Mouse (Mus musculus): ENCODE measurements around the gene Kif20b.

The Kif20b gene

DNA sequence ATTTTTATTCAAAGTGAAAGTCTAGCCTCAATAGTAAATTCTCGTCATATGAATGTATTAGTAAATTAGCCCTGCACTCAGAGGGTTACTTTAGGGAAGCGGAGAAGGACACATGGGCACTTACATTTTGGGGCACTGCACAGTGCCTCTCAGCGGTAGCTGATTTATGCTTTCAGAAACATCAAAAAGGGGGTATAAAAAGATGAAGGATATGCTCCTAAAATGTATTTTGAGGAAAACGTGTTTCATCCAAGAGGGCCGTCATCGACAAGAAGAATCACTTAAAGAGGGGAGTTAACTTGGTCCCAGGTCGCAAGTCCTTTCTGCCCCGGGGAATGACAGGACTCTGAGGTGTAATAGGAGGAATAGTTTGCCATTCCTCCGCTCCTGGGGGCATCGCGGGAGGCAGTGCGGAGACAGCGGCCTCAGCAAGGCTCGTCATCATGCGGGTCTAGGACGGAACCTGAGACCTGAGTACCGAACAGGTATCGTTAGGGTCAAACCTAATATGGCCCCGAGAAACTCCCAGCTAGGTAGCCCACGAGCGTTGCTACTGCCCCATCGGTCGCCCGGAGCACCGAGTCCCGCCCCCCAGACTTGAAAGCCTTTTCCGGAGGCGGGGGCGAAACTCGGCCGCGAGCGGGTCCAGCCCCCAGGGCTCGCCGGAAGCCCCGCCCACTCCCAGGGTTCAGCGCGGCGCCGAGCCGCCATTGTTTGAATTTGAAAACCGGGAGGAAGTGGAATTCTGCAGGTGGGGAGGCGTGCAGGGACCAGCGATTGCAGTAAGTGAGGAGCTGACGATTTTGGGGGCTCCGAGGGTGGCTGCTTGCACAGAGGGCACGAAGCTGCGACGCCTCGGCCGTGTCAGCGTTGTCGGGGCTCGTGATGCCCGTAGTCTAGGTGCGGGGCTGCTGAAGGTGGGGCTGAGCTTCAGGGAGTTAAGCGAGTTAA is at the start of gene Kif20b:
Gene Kif20b, plus strand, starts transcription at position 710 of the 951 bp plus-strand sequence.
- DNase-seq (ENCODE audit: low spot score), result peak; percentile 94

DNA sequence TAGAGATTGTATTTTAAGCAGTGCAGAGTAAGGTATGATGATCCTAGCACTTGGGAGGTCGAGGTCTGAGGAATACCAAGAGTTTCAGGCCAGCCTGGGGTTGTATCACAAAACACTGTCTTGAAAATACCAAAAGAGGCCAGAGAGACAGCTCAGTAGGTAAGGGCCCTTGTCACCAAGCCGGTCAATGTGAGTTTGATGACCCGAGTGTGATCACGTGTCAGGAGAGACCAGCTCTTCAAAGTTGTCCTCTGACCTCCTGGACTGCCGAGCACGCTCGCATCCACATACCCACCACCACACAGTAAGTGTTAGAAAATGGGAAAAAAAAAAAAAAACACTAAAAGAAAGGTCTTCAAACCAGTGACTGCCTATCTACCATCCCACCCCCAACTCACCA is 45.5 kb upstream of the Kif20b start:
- DNase-seq (ENCODE audit: low spot score), result no peak

DNA sequence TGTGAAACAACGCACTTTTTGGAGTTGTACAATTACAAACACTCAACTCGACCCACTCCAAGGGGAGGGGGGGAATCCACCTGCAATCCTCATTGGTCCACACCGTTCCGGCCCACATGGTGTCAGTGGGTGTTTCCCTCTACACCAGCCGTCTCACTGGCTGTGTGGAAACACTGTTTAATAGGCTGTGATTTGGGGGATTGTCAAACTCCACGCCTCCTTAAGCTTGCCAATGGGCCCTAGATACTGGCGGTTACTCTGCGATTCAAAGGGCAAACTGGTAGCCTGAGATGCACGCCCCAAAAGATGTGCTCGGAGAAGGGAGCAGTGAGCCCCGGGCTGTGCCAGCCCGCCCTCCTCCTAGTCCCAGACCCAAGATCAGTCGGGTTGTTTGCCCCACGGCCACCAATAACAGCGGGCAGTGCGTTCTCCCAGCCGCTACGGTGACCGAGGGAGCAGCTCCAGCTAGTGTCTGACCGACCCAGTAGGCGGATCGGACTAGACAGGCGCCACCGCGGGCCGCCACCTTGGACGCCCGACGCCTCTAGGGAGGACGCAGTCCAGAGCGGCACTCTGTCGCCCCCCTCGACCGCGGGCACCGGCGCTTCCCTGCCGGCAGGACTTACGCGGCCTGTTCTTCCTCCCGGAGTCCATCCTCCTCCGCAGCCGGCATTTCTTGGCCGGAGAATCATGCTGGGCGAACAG is 44.1 kb upstream of the Kif20b start:
- peak; percentile 61 for DNase-seq (ENCODE audit: low spot score)

DNA sequence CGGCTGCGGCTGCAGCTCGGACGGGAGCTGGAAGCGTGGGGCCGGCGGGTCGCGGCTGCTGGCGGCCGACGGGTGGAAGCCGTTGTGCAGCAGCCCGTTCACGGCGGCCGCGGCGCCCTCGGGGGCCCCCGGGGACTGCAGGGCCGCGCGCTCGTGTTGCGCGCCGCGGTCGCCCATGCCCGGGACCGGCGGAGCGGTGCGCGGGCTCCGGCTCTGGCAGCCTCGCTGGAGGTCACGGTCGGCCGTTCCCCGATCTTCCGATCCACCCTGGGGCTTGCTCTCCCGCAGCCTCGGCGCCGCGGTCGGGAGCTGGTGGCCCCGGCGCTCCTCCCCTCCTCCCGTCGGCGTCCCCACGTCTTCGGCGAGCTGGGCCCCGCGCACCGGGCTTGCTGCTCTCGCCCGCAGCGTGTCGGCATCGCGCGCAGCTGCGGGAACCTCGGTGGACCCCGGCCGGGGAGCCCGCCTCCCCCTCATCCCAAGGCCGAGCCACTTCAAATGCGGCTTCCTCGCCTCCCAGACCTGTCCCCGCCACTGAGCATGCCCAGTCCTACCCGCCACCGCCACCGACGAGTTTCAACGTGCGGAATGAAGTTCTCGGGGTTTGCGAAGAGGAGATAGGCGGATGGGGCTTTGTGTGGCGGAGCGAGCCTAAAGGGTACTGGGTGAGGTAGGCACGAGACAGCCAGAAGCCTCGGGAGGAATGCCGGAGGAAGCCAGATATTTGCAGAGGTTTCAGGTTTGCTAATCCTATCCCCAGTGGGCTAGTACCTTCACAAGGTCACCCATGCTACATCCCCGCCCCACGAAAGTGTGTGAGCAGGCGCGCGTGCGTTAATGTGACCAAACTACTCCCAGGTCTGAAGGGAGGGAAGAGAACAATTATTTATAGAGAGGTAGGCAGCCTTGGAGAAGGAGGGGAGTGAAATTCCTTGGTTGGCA is 43.3 kb upstream of the Kif20b start, which contains the start of gene Pank1:
Gene Pank1, minus strand, starts transcription at position 853 of the 939 bp plus-strand sequence.
- peak; percentile 61 for DNase-seq (ENCODE audit: low spot score)

DNA sequence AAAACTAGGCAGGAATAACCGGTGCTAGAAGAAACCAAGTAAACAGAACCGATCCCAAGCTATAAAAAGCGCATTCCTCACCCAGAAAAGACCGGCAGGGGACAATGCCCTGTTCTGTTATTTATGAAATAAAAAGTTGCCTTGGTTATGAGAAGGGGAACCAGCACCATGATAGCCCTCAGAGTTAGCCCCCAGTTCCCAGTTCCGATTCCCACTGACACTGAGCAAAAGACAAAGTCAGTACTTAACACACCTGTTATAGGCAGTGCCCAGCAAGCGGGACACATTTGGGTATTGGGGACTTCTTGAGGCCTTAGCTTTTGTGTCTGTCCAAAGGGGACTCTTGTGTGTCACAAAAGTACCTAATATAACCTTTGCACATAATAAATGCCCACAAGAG is 42.5 kb upstream of the Kif20b start:
- DNase-seq (ENCODE audit: low spot score), result no peak

DNA sequence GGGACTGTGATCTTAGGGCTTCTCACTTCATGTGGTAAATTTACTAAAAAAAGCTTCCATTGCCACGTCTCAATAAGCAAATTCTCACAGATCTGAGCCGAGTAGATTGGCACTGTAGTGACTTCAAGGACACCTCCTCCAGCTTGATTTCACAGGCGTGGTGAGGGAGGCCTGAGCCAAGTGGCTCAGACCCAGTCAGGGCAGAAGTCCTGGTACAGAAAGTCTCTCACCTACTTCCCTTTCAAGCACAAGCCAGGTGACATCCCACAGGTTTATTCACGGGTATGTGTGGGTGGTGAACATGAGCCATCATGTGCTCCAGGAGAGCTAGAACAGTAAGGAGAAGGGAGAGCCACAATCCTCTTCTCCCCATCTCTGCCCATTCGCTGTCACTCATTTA is 41.0 kb upstream of the Kif20b start:
- no peak for DNase-seq (ENCODE audit: low spot score)

DNA sequence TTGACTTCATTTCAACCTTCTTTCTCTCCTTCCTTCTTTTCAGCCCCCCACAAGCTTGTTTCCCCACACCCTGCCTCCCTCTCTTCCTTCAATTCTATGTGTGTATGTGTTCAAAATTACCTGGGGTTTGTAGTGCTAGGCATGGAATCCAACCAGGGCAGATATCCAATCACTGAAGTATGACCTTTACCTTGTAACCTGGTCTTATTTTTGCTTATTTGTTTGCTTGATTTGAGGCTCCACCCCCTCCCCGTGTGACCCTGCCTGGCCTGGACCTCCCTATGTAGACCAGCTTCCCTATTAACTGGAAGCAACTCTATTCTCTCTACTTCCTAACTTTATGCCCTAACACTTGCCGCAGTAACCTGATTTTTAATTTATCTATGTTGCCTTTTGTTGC is 39.7 kb upstream of the Kif20b start:
- DNase-seq (ENCODE audit: low spot score), result no peak

DNA sequence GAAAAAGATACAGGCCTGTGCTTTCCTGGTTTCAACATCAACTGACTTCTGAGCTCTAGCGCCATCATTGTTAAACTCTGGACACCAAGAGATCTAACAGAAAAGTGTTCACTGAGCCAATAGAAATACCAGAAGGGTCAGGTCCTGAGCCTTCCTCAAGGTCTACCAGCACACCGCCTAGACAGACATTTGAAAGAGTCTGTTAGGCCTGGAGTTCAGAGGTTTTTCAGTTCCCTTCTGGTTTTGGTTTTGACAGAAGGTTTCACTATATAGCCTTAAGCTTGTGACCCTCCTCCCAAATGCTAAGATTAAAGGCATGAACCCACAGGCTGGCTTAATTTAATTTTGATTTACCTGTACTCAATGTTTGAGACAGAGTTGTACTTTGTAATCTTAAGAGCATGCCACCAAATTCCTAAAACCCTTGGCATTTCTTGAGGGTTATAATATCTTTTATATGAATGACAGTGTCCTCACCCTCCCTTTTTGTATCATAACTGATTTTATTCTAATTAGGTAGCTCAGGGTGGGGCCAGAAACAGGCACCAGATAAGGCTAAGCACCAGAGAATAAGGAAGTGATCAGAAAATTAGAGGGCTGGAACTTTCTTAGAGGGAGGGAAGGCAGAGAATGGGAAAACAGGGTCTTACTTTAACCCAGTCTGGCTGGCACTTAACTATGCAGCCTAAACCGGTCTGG is 38.5 kb upstream of the Kif20b start:
- no peak for DNase-seq (ENCODE audit: low spot score)

DNA sequence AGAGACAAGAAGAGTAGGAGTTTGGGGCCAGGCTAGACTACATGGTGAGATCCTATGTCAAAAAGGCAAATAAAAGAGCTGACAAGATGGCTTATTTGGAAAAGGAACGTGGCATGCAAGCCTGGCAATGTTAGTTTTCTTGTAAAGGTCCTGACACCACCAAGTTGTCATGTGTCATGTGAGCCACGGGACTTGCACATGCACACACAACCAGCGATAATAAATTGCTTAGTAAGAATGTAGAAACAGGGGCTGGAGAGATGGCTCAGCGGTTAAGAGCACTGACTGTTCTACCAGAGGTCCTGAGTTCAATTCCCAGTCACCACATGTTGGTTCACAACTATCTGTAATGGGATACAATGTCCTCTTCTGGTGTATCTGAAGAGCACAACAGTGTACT is 35.8 kb upstream of the Kif20b start:
- no peak for DNase-seq (ENCODE audit: low spot score)

DNA sequence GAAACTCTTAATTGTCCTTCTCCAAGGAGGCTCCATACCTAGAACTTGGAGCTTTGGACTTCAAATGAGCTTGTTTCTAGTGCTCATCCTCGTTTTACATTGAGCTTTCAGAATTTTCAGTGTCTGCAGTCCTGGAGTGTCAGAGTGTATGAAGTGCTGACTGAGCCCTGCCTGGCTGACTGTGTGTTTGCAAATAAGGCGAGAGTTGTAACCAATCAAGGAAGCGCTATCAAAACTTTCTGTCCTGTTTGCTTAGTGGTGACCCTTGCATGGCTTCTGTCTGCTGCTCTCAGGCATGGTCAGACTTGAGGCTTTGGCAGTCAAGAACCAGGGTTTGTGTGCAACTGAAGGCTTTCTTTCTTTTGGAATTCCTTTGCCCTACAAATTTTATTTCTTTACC is 31.2 kb upstream of the Kif20b start:
- no peak for DNase-seq (ENCODE audit: low spot score)

DNA sequence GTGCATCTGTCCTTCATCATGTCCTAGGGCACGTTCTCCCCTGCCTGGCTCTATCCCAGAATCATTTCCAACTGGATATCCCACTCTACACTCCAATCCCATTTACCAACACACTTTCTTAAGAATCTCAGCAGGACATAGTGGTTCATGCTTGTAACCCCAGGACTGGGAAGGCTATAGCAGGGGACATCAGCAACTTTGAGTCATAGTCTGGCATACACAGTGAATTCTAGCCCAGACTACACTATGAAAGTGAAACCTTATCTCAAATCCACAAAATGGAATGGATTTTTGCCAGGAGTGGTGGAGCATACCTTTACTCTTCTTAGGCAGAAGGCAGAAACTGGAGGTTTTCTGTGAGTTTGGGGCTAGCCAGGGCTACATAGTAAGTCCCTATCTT is 30.6 kb upstream of the Kif20b start:
- no peak for DNase-seq (ENCODE audit: low spot score)

DNA sequence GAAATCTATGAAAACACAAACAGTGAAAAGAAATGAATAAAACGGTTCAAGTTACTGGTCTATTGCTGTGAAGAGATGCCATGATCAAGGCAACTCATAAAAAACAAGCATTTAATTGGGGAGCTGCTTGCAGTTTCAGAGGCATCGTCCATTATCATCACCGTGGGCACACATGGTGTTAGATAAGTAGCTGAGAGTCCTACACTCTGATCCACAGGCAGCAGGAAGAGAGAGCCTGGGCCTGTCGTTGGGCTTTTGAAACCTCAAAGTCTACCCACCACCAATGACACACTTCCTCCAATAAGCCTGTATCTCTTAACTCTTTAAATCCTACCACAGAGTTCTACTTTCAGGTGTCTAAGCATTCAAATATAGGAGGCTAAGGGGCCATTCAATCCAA is 27.1 kb upstream of the Kif20b start:
- no peak for DNase-seq (ENCODE audit: low spot score)

DNA sequence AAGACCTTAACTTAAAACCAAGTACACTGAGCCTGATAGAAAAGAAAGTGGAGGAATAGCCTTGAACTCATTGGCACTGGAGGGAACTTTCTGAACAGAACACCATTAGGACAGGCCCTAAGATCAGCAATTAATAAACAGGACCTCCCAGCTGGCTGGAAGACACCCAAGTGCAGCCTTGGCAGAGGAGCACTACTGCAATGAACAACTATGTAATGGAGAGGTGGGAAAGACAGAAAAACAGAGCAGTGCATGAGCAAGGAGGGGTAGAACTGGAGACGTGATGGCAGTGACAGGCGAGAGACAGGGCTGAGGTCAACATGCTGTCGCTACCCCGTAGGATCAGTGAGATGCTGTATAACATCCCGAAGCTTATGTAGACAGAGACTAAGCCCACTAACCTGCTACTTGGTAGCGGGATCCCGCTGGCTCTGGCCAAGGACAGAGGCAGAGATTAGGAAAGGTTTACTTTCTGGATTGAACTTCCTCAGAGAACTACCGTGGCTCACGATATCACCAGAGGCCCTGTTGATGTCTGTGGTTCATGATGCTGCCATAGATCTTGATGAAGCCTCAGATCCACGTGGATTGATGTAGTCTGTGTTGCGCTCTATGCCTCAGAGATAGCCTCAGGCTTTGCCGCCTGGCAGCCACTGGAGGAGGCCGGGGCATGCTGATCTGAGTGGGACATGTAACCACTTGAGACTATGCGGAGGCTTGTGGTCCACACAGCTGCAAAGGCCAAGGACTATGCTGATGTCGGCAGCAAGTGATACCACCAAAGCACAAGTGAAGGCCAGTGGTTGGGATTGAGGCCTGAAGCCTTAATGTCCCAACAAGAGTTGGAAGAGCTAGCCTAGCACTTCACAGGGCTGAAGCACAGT is 24.8 kb upstream of the Kif20b start:
- DNase-seq (ENCODE audit: low spot score), result no peak

DNA sequence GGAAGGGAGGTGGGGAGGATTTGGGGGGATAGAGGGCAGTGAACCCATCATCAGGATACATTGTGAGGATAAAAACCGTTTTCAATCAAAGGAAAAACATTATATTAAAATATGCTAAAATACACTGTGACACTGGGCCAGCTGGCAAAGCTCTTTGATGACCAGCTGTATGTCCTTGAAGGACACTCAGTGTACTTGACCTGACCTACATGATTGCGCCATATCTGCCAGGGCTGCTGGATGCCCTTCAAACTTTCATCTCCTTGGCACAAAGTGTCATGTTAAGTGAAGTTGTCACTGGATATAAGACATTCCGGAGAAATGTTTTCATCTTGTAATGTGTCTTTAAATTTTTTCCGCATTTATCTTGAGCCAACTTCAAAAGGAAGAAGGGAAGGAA is 23.2 kb upstream of the Kif20b start:
- no peak for DNase-seq (ENCODE audit: low spot score)

DNA sequence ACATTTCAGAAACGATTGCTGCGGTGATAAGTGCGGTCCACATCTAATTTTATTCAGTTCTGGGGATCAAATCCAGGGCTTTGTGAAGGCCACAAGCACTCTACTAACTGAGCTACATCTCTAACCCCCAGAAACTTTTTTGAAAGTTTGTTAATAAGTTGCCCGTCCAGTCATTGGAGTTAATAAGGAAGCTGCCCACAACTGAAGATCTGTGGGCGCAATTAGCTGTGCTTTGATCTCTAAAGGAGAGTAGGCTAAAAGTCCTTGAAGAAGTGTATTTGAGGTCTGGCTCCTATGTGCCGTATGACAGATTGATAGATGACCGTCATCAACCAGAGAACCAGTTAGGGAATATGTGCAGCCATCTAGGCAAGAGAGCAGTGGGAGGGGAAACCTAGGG is 20.9 kb upstream of the Kif20b start:
- DNase-seq (ENCODE audit: low spot score), result no peak

DNA sequence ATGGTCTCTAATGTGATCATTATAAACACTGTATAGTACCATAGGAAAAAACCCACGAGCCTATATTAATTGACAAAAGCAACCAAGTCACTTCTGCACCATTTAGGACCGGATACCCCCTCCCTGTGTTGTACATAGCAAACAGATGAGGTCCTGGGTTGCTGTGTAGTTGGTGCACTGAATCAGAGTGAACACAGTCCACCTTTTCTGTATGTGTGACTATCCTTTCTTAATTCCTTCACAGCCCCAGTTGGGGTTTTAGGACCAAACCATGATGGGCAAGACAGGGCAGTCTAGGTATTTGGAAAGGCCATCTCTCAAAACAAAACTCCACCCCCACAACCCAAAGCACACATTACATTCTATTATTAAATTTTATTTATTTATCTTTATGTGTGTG is 20.4 kb upstream of the Kif20b start:
- DNase-seq (ENCODE audit: low spot score), result no peak

DNA sequence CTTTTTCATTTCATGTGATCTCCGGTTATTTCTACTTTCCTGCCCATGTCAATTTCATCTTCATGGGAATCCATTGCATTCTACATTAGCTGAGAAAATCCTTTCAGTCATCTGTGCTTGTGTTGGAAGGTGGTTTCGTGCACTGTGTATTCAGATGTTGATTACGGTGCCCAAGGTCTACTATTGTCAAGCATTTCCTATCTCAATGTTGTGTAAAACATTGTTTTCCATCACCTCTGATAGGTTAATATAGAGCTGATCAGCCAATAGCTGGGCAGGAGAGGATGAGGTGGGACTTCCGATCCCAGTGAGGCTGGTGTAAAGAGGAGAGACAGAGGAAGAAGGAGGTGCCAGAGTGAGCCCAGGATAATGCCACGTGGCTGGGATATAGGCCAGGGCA is 18.1 kb upstream of the Kif20b start:
- no peak for DNase-seq (ENCODE audit: low spot score)

DNA sequence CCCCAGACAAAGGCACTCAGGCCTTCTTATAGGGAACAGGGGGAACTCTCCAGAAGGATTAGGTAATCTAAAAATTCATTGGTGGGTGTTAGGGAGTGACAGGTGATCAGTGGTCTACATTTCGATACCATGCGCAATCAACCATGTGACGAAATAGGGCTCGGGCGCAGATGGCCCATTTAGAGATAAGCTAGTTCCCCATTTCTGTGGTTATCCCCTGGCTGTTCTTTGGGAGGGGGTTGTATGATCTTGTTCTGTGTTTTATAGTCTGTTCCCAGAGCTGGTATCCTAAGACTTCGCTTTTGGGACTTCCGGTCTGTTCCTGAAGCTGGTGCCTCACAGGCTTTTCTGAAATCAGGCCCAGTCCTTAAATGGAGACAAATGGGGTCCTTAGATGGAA is 16.7 kb upstream of the Kif20b start:
- no peak for DNase-seq (ENCODE audit: low spot score)

DNA sequence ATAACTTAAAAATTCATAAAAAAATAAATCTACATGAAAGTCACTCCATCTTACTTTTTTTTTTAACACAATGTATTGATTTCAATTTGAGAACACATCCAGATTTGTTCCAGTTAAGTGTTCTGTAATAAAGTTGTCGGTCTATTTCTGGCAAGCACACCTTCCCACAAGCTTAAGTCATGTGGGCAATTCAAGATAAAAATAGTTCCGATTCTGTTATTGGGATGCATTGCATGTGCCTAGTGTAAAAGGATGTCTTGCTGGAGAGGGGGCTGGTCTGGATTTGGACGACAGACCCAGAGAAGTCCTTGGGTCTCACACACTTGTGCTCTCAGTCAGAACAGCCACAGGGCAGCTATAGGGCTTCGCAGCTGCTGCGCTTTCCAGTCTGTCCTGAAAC is 15.4 kb upstream of the Kif20b start:
- DNase-seq (ENCODE audit: low spot score), result no peak

DNA sequence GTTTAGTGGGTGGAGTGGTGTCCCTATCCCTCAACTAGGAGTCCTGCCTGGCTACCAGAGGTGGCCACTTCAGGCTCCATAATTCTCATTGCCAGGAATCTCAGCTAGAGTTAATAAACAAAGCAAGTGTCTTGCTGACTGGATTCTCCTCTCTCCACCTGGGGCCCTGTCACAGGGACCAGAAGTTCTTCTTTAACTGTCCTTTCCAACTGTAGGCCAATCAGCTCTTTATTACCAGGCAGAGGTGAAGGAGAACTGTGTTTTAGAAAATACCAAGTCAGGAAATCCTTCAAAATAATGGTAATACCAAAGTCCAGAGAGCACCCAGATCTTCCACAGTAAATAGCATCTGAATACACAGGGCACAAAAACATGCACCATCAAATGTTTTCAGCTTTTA is 9.8 kb upstream of the Kif20b start:
- DNase-seq (ENCODE audit: low spot score), result no peak

DNA sequence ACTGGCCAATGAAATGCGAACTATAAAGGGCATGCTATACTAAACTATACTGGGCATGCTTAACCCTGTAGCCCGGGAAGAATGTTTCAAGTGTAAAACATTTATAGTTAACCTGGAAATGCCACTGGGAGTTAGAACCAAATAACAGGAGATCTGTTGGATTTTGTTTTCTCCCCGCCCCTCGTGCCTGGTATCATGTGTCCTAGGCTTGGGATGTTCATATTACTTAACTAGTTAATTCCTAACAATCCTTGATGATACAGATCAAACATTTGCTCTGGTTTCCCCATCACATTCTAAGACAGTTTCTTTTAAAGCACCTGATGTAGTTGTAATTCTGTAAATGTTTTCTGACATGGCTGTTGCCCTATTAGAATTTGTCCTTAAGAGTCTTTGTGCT is 2.1 kb upstream of the Kif20b start:
- no peak for DNase-seq (ENCODE audit: low spot score)
